Mouse (Mus musculus): ENCODE measurements around the gene Mia2. TPM values are rescaled to one million over a fixed set of nuclear protein-coding genes. Genes with fewer than 3 reads are reported as not detected.
"Not testable (repeated sequence)": the region's sequence is repeated elsewhere in the genome, so short reads cannot be mapped to it uniquely, and the experiment has no call there.

Gene Mia2
- polyA plus RNA-seq, 1 experiment from 2014 or later, result 52.0 TPM

DNA sequence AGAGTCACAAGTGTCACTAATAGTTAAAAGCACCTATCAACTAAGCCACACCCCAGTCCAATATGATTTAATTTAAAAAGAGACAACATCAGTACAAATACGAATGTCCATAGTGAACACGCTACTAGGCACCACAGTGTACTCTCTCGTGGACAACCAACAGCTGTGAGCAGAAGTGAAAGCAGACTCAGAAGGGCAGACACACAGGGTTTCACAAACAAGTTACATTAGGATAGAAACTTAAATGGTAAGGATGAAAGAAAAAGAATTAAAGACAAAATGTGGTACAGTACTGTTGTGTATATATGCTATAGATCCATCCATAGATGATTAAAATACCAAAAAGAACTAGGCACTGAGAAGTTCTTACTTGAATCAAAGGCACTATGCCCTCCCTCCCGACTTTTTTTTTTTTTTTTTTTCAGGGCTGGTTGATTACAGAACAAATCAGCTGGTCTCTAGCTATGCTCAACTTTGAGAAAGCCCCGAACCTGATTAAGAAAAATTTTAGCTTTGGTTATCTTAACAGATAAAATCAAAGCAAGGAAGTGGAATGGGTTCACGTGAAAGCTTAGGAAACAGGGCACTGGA, 121.2 kb downstream of the Mia2 start:
- 88% methylated on average over 6 of the region's 6 CpGs for WGBS
- ATAC-seq (ENCODE audit: low FRiP score), result no peak
- Histone ChIP-seq H3K27me3 (no peaks in the 10 kb centered on the region), H3K4me3 (no peak overlapping the region), H3K4me2 (replicated peaks) (peak overlapping the region; percentile 78; the same call in 1 of the 2 replicates), H3K36me3 (peaks cover 2% of the 10 kb centered on the region; the same call in 1 of the 2 replicates), H3K9ac (no peak overlapping the region), H3K4me1 (peaks cover 21% of the 10 kb centered on the region), H3K27ac (no peak overlapping the region), H3K9me3 (replicated peaks) (no peaks in the 10 kb centered on the region)

DNA sequence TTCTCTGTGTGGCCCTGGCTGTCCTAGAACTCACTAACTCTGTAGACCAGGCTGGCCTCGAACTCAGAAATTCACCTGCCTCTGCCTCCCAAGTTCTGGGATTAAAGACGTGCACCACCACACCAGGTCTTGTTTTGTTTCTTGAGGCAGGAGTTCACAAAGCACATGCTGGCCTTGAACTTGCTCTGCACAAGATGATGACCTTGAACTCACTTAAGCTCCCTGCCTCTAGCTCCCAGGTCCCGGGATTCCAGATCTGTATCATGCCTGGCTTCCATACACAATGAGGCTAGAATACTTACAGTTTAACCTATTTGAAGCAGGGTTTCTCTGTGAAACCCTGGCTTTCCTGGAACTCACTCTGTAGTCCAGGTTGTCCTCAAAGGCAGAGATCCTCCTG, 121.7 kb downstream of the Mia2 start:
- Histone ChIP-seq H3K4me2 (replicated peaks) (peak overlapping the region; percentile 78), H3K27me3 (no peaks in the 10 kb centered on the region), H3K9me3 (replicated peaks) (no peaks in the 10 kb centered on the region), H3K4me3 (0 out of 2 replicates have a peak overlapping the region, but pooled peaks have one; percentile 93), H3K9ac (0 out of 2 replicates have a peak overlapping the region, but pooled peaks have one; percentile 90), H3K4me1 (peaks cover 21% of the 10 kb centered on the region), H3K27ac (no peak overlapping the region), H3K36me3 (no peaks in the 10 kb centered on the region)
- 77% methylated on average over 3 of the region's 3 CpGs for WGBS
- no peak for ATAC-seq (ENCODE audit: low FRiP score)

DNA sequence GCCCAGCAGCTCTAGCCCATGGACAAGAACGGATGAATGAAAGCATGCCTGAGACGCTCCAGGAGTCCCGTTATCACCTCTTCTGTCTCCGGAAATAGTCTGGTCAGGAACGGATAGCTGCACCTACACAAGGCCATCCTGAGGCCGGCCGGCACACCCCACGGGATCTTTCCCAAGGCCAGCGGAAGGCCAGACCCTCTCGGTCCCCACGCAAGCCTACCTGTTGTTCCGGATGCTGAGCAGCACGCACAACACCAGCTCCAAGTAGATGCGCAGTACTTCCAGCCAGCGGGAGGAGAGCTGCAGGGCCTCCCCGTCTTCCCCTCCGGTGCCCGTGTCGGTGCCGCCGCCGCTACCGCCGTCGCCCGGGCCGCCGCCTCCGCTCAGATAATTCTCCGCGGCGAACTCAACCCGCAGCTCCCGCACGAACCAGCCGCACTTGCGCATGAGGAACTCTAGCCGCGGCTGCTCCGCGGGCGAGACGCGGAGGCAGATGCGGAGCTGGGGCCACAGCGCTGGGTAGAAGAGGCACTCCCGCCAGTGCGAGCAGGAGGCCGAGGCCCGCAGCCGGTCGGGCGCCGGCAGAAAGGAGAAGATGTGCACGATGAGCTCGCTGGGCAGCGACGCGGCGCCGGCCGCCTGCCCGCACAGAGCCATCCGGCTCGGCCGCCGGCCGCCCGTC, 123.2 kb downstream of the Mia2 start:
- WGBS, result under 1% methylated on average over 65 of the region's 69 CpGs
- Histone ChIP-seq H3K36me3 (no peaks in the 10 kb centered on the region), H3K27ac (peak overlapping the region; percentile 95)

DNA sequence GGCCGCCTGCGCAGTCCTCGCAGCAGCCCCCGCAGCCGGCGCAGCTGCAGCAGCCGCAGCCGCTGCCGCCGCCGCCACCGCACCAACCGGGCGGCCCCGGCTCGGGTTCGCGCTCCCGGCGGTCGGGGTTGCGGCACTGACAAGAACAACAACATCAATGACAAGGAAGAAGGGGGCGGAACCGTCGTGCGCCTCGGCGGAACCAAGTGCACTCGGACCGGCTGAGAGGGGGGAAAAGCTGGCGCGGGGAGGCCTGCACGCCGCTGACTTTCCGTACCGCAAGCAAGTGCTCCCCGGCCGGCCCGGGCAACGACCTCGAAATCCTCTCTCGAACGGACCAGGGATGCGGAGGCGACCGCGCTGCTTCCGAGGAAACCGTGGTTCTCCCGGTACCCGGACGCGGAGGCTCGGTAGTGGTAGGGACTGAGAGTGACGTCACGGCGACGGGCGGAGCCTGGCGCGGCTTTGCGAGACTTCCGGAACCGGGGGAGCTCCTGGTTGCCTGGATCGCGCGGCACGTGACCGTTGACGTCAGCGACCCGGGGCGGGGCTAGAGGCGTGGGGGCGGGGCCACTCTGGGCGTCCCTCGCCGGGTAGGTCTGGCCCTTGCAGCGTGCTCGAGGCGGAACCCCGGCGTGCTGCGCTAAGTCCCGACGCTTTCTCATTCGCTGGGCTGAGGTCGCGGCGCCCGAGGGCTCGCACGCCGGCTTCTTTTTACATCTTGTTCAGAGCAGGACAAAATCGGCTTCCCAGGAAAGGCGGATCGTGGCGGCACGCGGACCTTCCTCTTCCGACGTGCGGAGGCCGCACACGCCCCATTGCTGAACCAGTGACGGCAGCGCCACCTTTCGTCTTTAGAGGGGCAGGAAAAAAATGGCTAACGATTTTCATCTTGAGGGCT, 124.0 kb downstream of the Mia2 start, which contains the start of gene Fbxo33:
TSS of gene Fbxo33 (minus strand) at position 401 of the 901 bp plus-strand sequence.
- Histone ChIP-seq H3K27ac (peak within 1 kb of the TSS; percentile 95), H3K4me1 (peaks cover 21% of the 10 kb centered on the region), H3K4me2 (replicated peaks) (peak within 1 kb of the TSS; percentile 78), H3K9ac (peak within 1 kb of the TSS; percentile 90), H3K27me3 (no peaks in the 10 kb centered on the region), H3K36me3 (no peaks in the 10 kb centered on the region), H3K4me3 (peak within 1 kb of the TSS; percentile 93), H3K9me3 (replicated peaks) (no peaks in the 10 kb centered on the region)
- ATAC-seq (ENCODE audit: low FRiP score), result peak; percentile 99
- WGBS, result under 1% methylated on average over 108 of the region's 109 CpGs

More for the DNA sequence above, 123.2 kb downstream of the Mia2 start:
- H3K9ac ChIP-seq, result peak overlapping the region; percentile 90
- peak overlapping the region; percentile 78 for H3K4me2 ChIP-seq (replicated peaks)
- peaks cover 21% of the 10 kb centered on the region for H3K4me1 ChIP-seq
- H3K27me3 ChIP-seq, result no peaks in the 10 kb centered on the region
- no peaks in the 10 kb centered on the region for H3K9me3 ChIP-seq (replicated peaks)
- peak; percentile 9 for ATAC-seq (ENCODE audit: low FRiP score)
- peak overlapping the region; percentile 93 for H3K4me3 ChIP-seq

DNA sequence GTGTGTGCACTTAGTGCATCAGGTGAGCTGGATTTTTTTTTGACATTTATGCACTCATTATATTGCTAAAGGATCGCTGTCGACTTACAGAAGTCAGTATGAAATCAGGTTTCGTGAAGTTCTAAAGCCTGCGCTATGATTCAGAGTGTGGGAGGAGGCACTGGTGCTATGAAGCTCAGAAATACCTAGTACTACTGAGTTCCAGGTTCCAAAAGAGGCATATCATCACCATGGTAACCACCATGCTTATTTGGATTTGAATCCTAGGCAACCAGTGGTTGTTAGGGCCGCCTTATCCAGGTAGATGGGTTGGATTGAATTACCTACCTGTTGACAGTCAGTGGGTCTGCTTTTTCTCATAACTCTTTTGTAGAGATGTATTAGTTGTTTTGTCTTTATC, 132.8 kb downstream of the Mia2 start:
- no peak overlapping the region for H3K4me2 ChIP-seq (replicated peaks)

DNA sequence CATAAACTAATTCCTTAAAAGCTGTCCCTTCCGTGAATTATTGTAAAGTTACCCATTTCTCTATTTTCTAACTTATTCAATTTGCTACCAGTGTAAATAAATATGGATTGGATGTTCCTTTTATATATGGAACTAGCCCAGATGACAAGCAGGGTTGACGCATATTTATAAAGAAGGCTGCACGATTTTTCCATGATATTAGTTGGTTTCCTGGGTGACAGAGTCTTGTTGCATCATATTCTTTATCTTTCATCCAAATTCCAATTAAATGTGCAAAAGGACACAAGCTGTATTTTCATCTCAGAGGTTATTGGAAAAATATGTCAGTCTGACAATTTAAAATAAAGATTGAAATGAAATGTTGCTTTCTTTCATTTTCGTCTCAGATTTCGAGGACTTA, 142.8 kb downstream of the Mia2 start:
- Histone ChIP-seq H3K4me1 (no peaks in the 10 kb centered on the region), H3K4me3 (no peak overlapping the region), H3K27me3 (no peaks in the 10 kb centered on the region), H3K9ac (no peak overlapping the region), H3K27ac (no peak overlapping the region), H3K9me3 (replicated peaks) (no peaks in the 10 kb centered on the region), H3K4me2 (replicated peaks) (no peak overlapping the region), H3K36me3 (no peaks in the 10 kb centered on the region)
- WGBS, result 85% methylated on average over 5 of the region's 5 CpGs
- no peak for ATAC-seq (ENCODE audit: low FRiP score)

More for the DNA sequence above, 132.8 kb downstream of the Mia2 start:
- Histone ChIP-seq H3K4me1 (no peaks in the 10 kb centered on the region), H3K27me3 (no peaks in the 10 kb centered on the region), H3K27ac (no peak overlapping the region), H3K36me3 (no peaks in the 10 kb centered on the region), H3K4me3 (no peak overlapping the region), H3K9ac (no peak overlapping the region), H3K9me3 (replicated peaks) (no peaks in the 10 kb centered on the region)
- 93% methylated on average over 5 of the region's 5 CpGs for WGBS
- ATAC-seq (ENCODE audit: low FRiP score), result no peak

DNA sequence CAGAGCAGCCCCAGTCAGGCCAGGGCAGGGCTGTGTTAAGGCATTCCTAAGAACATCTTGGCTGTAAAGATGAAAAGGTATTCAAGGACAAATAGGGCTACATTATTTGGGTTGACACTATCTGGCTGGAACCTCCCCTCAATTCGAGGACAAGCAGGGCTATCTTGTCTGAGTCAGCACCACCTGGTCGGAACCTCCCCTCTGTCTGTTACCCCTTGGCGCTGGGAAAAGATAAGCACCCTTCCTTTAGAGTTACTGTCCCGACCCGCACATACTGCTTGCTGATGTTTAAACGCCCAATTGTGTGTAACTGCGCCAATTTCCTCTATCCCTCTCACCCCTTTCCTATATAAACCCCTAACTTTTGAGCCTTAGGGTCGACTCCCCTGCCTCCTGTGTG, 145.4 kb downstream of the Mia2 start:
- H3K4me1 ChIP-seq; H3K9ac ChIP-seq; H3K9me3 ChIP-seq (replicated peaks); H3K4me2 ChIP-seq (replicated peaks); H3K27me3 ChIP-seq; ATAC-seq (ENCODE audit: low FRiP score); H3K4me3 ChIP-seq; H3K27ac ChIP-seq; H3K36me3 ChIP-seq: not testable (repeated sequence)
- 88% methylated on average over 8 of the region's 8 CpGs for WGBS

Small RNA genes lying within 50 kb of the gene (microRNA-seq; reads per million reads assigned to microRNA genes)
- not detected for gene Gm27284

Other genes with a start within 250 kb of the Mia2 start
- gene Sec23a, start 83.8 kb upstream of the Mia2 start, polyA plus RNA-seq (2016; fragmentation: Nextera tagmentation; extraction: Ambion mirVana), result 108 and 121 TPM in 2 replicates
- gene Gemin2, start 82.4 kb upstream of the Mia2 start, polyA plus RNA-seq (2016; fragmentation: Nextera tagmentation; extraction: Ambion mirVana), result 21.9 and 22.0 TPM in 2 replicates
- gene Trappc6b, start 34.3 kb upstream of the Mia2 start, polyA plus RNA-seq (2016; fragmentation: Nextera tagmentation; extraction: Ambion mirVana), result 111 and 119 TPM in 2 replicates
- 106 and 118 TPM in 2 replicates for gene Pnn, start 28.9 kb upstream of the Mia2 start, polyA plus RNA-seq (2016; fragmentation: Nextera tagmentation; extraction: Ambion mirVana)
- gene Fbxo33, start 123.9 kb downstream of the Mia2 start, polyA plus RNA-seq (2016; fragmentation: Nextera tagmentation; extraction: Ambion mirVana), result 8.3 and 10.6 TPM in 2 replicates

Data from hindbrain, embryonic 12.5 days (tissue).